Mouse (Mus musculus) erythroblast, embryonic 14.5 days (primary cell): Measurements from ENCODE around the gene Sptb.

ENCODE experiments used
- GATA1 ChIP-seq: IDR thresholded peaks from 2 replicates; pipeline ENCODE4 v1.6.1; 2012; ENCODE audit warnings: low read length, inconsistent platforms, mixed read lengths
- TAL1 ChIP-seq: IDR thresholded peaks from 3 replicates; pipeline ENCODE4 v1.6.1; 2012; ENCODE audit warnings: low read length, inconsistent platforms, mixed read lengths

- peak; percentile 93 for TF ChIP-seq TAL1
- TF ChIP-seq GATA1 = peak; percentile 98
These were observed 39.7 kb downstream of the Sptb start for GRCm38 (mm10) chr12:76670533-76671086.
